In genomic region chr10:77193495-77193894, GRCm38 (mm10) we compare ENCODE assay signal across 24 mouse cellular contexts. TPM values are rescaled to one million over a fixed set of nuclear protein-coding genes. Genes with fewer than 3 reads are reported as not detected.
"Had no signal": no experiment of that assay in that cellular context is flagged by ENCODE, and none has a peak within 500 bp of the region (broad histone marks: within the 10 kb centered on the region; RNA-seq: fewer than 3 reads in every experiment).

No protein-coding gene starts in this region.

- H3K27me3 ChIP-seq: limb, embryonic 12.5 days; limb, embryonic 15.5 days; lung, embryonic 15.5 days; midbrain, embryonic 15.5 days; neural tube, embryonic 12.5 days; neural tube, embryonic 15.5 days; stomach, embryonic 15.5 days had no signal

- H3K9me3 ChIP-seq: limb, embryonic 12.5 days; limb, embryonic 15.5 days; lung, embryonic 15.5 days; midbrain, embryonic 12.5 days; midbrain, embryonic 15.5 days; neural tube, embryonic 12.5 days; neural tube, embryonic 15.5 days; stomach, embryonic 15.5 days had no signal

- H3K9ac ChIP-seq: limb, embryonic 12.5 days; limb, embryonic 15.5 days; liver, embryonic 14.5 days; liver, postnatal 0 days; lung, embryonic 15.5 days; midbrain, embryonic 12.5 days; midbrain, embryonic 15.5 days; neural tube, embryonic 12.5 days; neural tube, embryonic 15.5 days; stomach, embryonic 15.5 days had no signal

- H3K27ac ChIP-seq: limb, embryonic 12.5 days; limb, embryonic 15.5 days; liver, embryonic 14.5 days; lung, embryonic 15.5 days; midbrain, embryonic 12.5 days; midbrain, embryonic 15.5 days; neural tube, embryonic 12.5 days; neural tube, embryonic 15.5 days; stomach, embryonic 15.5 days had no signal

- H3K36me3 ChIP-seq: limb, embryonic 12.5 days; limb, embryonic 15.5 days; lung, embryonic 15.5 days; midbrain, embryonic 12.5 days; midbrain, embryonic 15.5 days; neural tube, embryonic 12.5 days; neural tube, embryonic 15.5 days; stomach, embryonic 15.5 days had no signal

- ATAC-seq: liver, postnatal 0 days; midbrain, embryonic 15.5 days had no signal

- H3K4me3 ChIP-seq: limb, embryonic 12.5 days; limb, embryonic 15.5 days; lung, embryonic 15.5 days; midbrain, embryonic 12.5 days; midbrain, embryonic 15.5 days; neural tube, embryonic 12.5 days; neural tube, embryonic 15.5 days; stomach, embryonic 15.5 days had no signal

- DNase-seq: kidney, postnatal 14 days; kidney, postnatal 4 days; left cerebral cortex, postnatal 4 days; liver, postnatal 0 days; lung, postnatal 10 days; lung, postnatal 4 days; right cerebral cortex, adult 18-20 months; right cerebral cortex, postnatal 14 days; right cerebral cortex, postnatal 4 days; thymus, adult 2 months; thymus, postnatal 14 days; thymus, postnatal 4 days had no signal

- H3K4me2 ChIP-seq: limb, embryonic 12.5 days; limb, embryonic 15.5 days; liver, embryonic 11.5 days; lung, embryonic 15.5 days; midbrain, embryonic 12.5 days; midbrain, embryonic 15.5 days; neural tube, embryonic 12.5 days; stomach, embryonic 15.5 days had no signal

RNA-seq across cellular contexts. Expression of gene Col18a1, which starts 27.1 kb away (rescaled TPM):
- total RNA-seq: megakaryocyte progenitor cell, adult 5-6 weeks; megakaryocyte-erythroid progenitor cell, adult 5-6 weeks had no signal
